Mouse (Mus musculus) stomach, postnatal 0 days (tissue): ENCODE measurements at regions not wholly inside any gene's neighbourhood (a gene's known extent, or its start where the extent isn't known, plus 50 kb on each side); places are given as distances from the start of the nearest gene placed in this dataset.

Source experiments
- CTCF ChIP-seq: IDR thresholded peaks from 2 replicates; pipeline ENCODE4 v1.5.1; 2016; ENCODE audit warnings: antibody characterized with exemption, low read depth, mild to moderate bottlenecking, moderate library complexity
- EP300 ChIP-seq: optimal IDR thresholded peaks from 2 replicates; pipeline ENCODE3; 2016; ENCODE audit warnings: antibody characterized with exemption

DNA sequence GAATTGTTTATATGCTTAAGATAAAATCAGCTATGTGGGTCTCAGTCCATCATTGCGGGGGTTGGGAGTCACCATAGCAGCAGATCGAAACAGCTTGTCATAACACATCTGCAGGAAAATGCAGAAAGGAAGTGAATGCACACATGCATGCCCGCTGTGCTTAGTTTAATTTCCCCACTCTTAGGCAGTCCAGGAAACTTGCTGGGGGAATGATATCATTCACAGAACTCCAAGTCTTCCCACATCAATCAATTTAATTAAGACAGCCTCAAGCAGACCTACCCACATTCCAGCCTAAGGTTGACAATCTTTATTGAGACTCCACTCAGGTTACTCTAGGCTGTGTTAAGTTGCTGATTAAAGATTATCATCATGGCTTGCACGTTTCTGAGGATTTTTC is 700.2 kb downstream of the Iqcm start:
- TF ChIP-seq CTCF: no peak
- TF ChIP-seq EP300: no peak
